Mouse (Mus musculus) left cerebral cortex, postnatal 14 days (tissue): ENCODE data around the gene Thegl. TPM values are rescaled to one million over a fixed set of nuclear protein-coding genes. Genes with fewer than 3 reads are reported as not detected.

Experiments
- total RNA-seq, 2 experiments: library from RNA; stranded (reverse); gene quantifications; 2 replicates each; pipeline ENCODE4 v1.2.3; 2021

The Thegl gene
- total RNA-seq, 2 experiments from 2014 or later = 0.55 to 0.83 TPM

Other genes starting within 250 kb of the Thegl start
- gene Aasdh, start 110.5 kb upstream of the Thegl start, total RNA-seq = 10 to 100 TPM; 19.6 to 20.2 TPM
- 10 to 100 TPM; 95.7 to 95.9 TPM for gene Paics, start 64.7 kb upstream of the Thegl start, total RNA-seq
- gene Ppat, start 64.4 kb upstream of the Thegl start, total RNA-seq = 10 to 100 TPM; 20.1 to 20.4 TPM
- gene Srp72, start 41.3 kb upstream of the Thegl start, total RNA-seq = 100 to 1,000 TPM; 111 to 116 TPM
- gene Arl9, start 12.0 kb upstream of the Thegl start, total RNA-seq = not detected
- 10 to 100 TPM; 21.4 to 26.3 TPM for gene Hopx, start 99.1 kb downstream of the Thegl start, total RNA-seq
- not detected for gene Spink2, start 195.4 kb downstream of the Thegl start, total RNA-seq
- gene Rest, start 249.5 kb downstream of the Thegl start, total RNA-seq = 1 to 10 TPM; 4.2 TPM